Mouse (Mus musculus): ENCODE measurements around the gene Fgfr2.

The Fgfr2 gene

GRCm38 (mm10) chr7:131265851-131266250 is 1857.3 kb downstream of the Fgfr2 start:
- no peak for DNase-seq (ENCODE audit: extremely low spot score, low read depth, low spot score)

- no peak for DNase-seq (ENCODE audit: extremely low spot score, low read depth, low spot score)
Observed at GRCm38 (mm10) chr7:131264251-131264650, 1858.9 kb downstream of the Fgfr2 start.

GRCm38 (mm10) chr7:131260946-131261345 is 1862.2 kb downstream of the Fgfr2 start:
- no peak for DNase-seq (ENCODE audit: extremely low spot score, low read depth, low spot score)

GRCm38 (mm10) chr7:131257309-131257708 is 1865.8 kb downstream of the Fgfr2 start:
- DNase-seq (ENCODE audit: extremely low spot score, low read depth, low spot score): no peak

- no peak for DNase-seq (ENCODE audit: extremely low spot score, low read depth, low spot score)
Observed at GRCm38 (mm10) chr7:131256841-131257240, 1866.3 kb downstream of the Fgfr2 start.

GRCm38 (mm10) chr7:131244993-131245392 is 1878.2 kb downstream of the Fgfr2 start:
- DNase-seq (ENCODE audit: extremely low spot score, low read depth, low spot score): peak; percentile 26

- no peak for DNase-seq (ENCODE audit: extremely low spot score, low read depth, low spot score)
Observed at GRCm38 (mm10) chr7:131236091-131236490, 1887.1 kb downstream of the Fgfr2 start.

- no peak for DNase-seq (ENCODE audit: extremely low spot score, low read depth, low spot score)
Observed at GRCm38 (mm10) chr7:131223086-131223485, 1900.1 kb downstream of the Fgfr2 start.

GRCm38 (mm10) chr7:131187996-131188395 is 1935.2 kb downstream of the Fgfr2 start:
- no peak for DNase-seq (ENCODE audit: extremely low spot score, low read depth, low spot score)

- no peak for DNase-seq (ENCODE audit: extremely low spot score, low read depth, low spot score)
Observed at GRCm38 (mm10) chr7:131187047-131187446, 1936.1 kb downstream of the Fgfr2 start.

GRCm38 (mm10) chr7:131184339-131184738 is 1938.8 kb downstream of the Fgfr2 start:
- DNase-seq (ENCODE audit: extremely low spot score, low read depth, low spot score): no peak

- DNase-seq (ENCODE audit: extremely low spot score, low read depth, low spot score): no peak
Observed at GRCm38 (mm10) chr7:131182685-131183084, 1940.5 kb downstream of the Fgfr2 start.

- DNase-seq (ENCODE audit: extremely low spot score, low read depth, low spot score): no peak
Observed at GRCm38 (mm10) chr7:131174121-131174520, 1949.0 kb downstream of the Fgfr2 start, which contains the start of gene 5430419D17Rik. Gene 5430419D17Rik (plus strand): TSS chr7:131174402.

GRCm38 (mm10) chr7:131169099-131169498 is 1954.1 kb downstream of the Fgfr2 start:
- no peak for DNase-seq (ENCODE audit: extremely low spot score, low read depth, low spot score)

- no peak for DNase-seq (ENCODE audit: extremely low spot score, low read depth, low spot score)
Observed at GRCm38 (mm10) chr7:131167771-131168170, 1955.4 kb downstream of the Fgfr2 start.

GRCm38 (mm10) chr7:131162251-131162650 is 1960.9 kb downstream of the Fgfr2 start:
- DNase-seq (ENCODE audit: extremely low spot score, low read depth, low spot score): no peak

- no peak for DNase-seq (ENCODE audit: extremely low spot score, low read depth, low spot score)
Observed at GRCm38 (mm10) chr7:131153044-131153443, 1970.1 kb downstream of the Fgfr2 start.

- no peak for DNase-seq (ENCODE audit: extremely low spot score, low read depth, low spot score)
Observed at GRCm38 (mm10) chr7:131150179-131150578, 1973.0 kb downstream of the Fgfr2 start.

- no peak for DNase-seq (ENCODE audit: extremely low spot score, low read depth, low spot score)
Observed at GRCm38 (mm10) chr7:131146214-131146613, 1976.9 kb downstream of the Fgfr2 start, which contains the start of gene 4933402N03Rik. Gene 4933402N03Rik (minus strand): TSS chr7:131146314.

GRCm38 (mm10) chr7:131133181-131133580 is 1990.0 kb downstream of the Fgfr2 start:
- DNase-seq (ENCODE audit: extremely low spot score, low read depth, low spot score): no peak

GRCm38 (mm10) chr7:131130021-131130420 is 1993.1 kb downstream of the Fgfr2 start:
- DNase-seq (ENCODE audit: extremely low spot score, low read depth, low spot score): no peak

GRCm38 (mm10) chr7:131122210-131122807 is 2000.8 kb downstream of the Fgfr2 start:
- no peak for DNase-seq (ENCODE audit: extremely low spot score, low read depth, low spot score)

GRCm38 (mm10) chr7:131114434-131114833 is 2008.7 kb downstream of the Fgfr2 start:
- DNase-seq (ENCODE audit: extremely low spot score, low read depth, low spot score): no peak
